Mouse (Mus musculus): Measurements from ENCODE around the gene Syt17. TPM values are rescaled to one million over a fixed set of nuclear protein-coding genes. Genes with fewer than 3 reads are reported as not detected.

Gene Syt17
- total and polyA plus RNA-seq, 3 experiments: not detected

GRCm38 (mm10) chr7:118346432-118346831 is 101.6 kb downstream of the Syt17 start (continued):
- TF ChIP-seq USF2 (conservative IDR thresholded peaks at IDR 0.05; ENCODE audit: low read depth, low read length) (no peak), TBP (conservative IDR thresholded peaks at IDR 0.05; ENCODE audit: low read depth, low read length) (no peak), CHD1 (IDR thresholded peaks at IDR 0.05; ENCODE audit: low read depth, low read length) (no peak), RAD21 (IDR thresholded peaks at IDR 0.05; ENCODE audit: low read depth, low read length) (no peak), BHLHE40 (IDR thresholded peaks at IDR 0.05; ENCODE audit: low read depth, low read length) (no peak)

GRCm38 (mm10) chr7:118345396-118345795 is 102.6 kb downstream of the Syt17 start:
- peaks cover 13% of the 10 kb centered on the region for H3K9me3 ChIP-seq (replicated peaks; ENCODE audit: low read length)
- H3K27ac ChIP-seq (ENCODE audit: insufficient read depth, low read depth): no peak overlapping the region
- H3K9ac ChIP-seq (ENCODE audit: insufficient read depth, low read depth): no peak overlapping the region
- H3K27me3 ChIP-seq (replicated peaks): no peaks in the 10 kb centered on the region
- H3K79me2 ChIP-seq (replicated peaks; ENCODE audit: control insufficient read depth, extremely low read depth, insufficient read depth, poor library complexity, severe bottlenecking): no peaks in the 10 kb centered on the region
- in situ Hi-C loops (cut with MboI; ENCODE audit: low pct_ligation_motif_present, low pct_unique_long_range_greater_than_20kb, low sequenced_read_pairs): no loop called here
- no peak overlapping the region for H3K4me3 ChIP-seq (replicated peaks in 1 of 3; ENCODE audit: low read depth in 2 of 3, low read length in 2 of 3, poor library complexity in 1 of 3)
- dilution Hi-C loops (cut with MboI; ENCODE audit: extremely low pct_ligation_motif_present, extremely low pct_unique_long_range_greater_than_20kb, low sequenced_read_pairs): no loop called here
- H3K4me2 ChIP-seq (ENCODE audit: insufficient read depth, low read depth, poor library complexity, severe bottlenecking): no peak overlapping the region
- TF ChIP-seq ZKSCAN1 (IDR thresholded peaks at IDR 0.05; ENCODE audit: borderline replicate concordance, low read depth, low read length) (no peak), MYC (IDR thresholded peaks at IDR 0.05; ENCODE audit: low read depth, low read length) (no peak), CTCF (conservative IDR thresholded peaks at IDR 0.05 in 1 of 2, IDR thresholded peaks at IDR 0.05 in 1 of 2; ENCODE audit: low read depth in 2 of 2, low read length in 2 of 2) (no peak), KAT2A (IDR thresholded peaks at IDR 0.05; ENCODE audit: insufficient replicate concordance, low read length) (no peak), MXI1 (IDR thresholded peaks at IDR 0.05; ENCODE audit: low read depth, low read length) (no peak), ETS1 (conservative IDR thresholded peaks at IDR 0.05; ENCODE audit: low read depth, low read length) (no peak), MAZ (IDR thresholded peaks at IDR 0.05; ENCODE audit: low read depth, low read length) (no peak), RAD21 (IDR thresholded peaks at IDR 0.05; ENCODE audit: low read depth, low read length) (no peak), PAX5 (IDR thresholded peaks at IDR 0.05; ENCODE audit: low read length) (no peak), NELFE (IDR thresholded peaks at IDR 0.05; ENCODE audit: low read depth, low read length) (no peak), IRF4 (IDR thresholded peaks at IDR 0.05; ENCODE audit: low read depth, low read length) (no peak), SMC3 (IDR thresholded peaks at IDR 0.05; ENCODE audit: low read depth, low read length) (no peak), POLR2AphosphoS2 (IDR thresholded peaks at IDR 0.05; ENCODE audit: low read depth, low read length) (no peak), MEF2A (IDR thresholded peaks at IDR 0.05; ENCODE audit: borderline replicate concordance, low read depth, low read length) (no peak), HCFC1 (IDR thresholded peaks at IDR 0.05; ENCODE audit: low read depth, low read length) (no peak), ZC3H11A (IDR thresholded peaks at IDR 0.05; ENCODE audit: low read depth, low read length) (no peak)
- DNase-seq (ENCODE audit: extremely low read depth): no peak
- H3K36me3 ChIP-seq (replicated peaks in 1 of 2; ENCODE audit: control insufficient read depth in 1 of 2, insufficient read depth in 1 of 2, low read length in 1 of 2): no peaks in the 10 kb centered on the region
- H3K4me1 ChIP-seq (ENCODE audit: control insufficient read depth in 1 of 2, insufficient read depth in 2 of 2): peaks cover 4 to 18% of the 10 kb centered on the region in 2 experiments; a peak in 3 of 4 replicates

- no peaks in the 10 kb centered on the region for H3K27me3 ChIP-seq (replicated peaks)
- no peak for DNase-seq (ENCODE audit: extremely low read depth)
- H3K36me3 ChIP-seq (replicated peaks in 1 of 2; ENCODE audit: control insufficient read depth in 1 of 2, insufficient read depth in 1 of 2, low read length in 1 of 2): no peaks in the 10 kb centered on the region
- H3K27ac ChIP-seq (ENCODE audit: insufficient read depth, low read depth): no peak overlapping the region
- TF ChIP-seq MYC (IDR thresholded peaks at IDR 0.05; ENCODE audit: low read depth, low read length) (no peak), SIN3A (IDR thresholded peaks at IDR 0.05; ENCODE audit: low read length) (no peak), MAX (IDR thresholded peaks at IDR 0.05; ENCODE audit: low read length) (no peak), NRF1 (IDR thresholded peaks at IDR 0.05; ENCODE audit: low read depth, low read length) (no peak), MAFK (IDR thresholded peaks at IDR 0.05; ENCODE audit: insufficient replicate concordance, low read length) (no peak), USF2 (conservative IDR thresholded peaks at IDR 0.05; ENCODE audit: low read depth, low read length) (no peak), ZC3H11A (IDR thresholded peaks at IDR 0.05; ENCODE audit: low read depth, low read length) (no peak), NELFE (IDR thresholded peaks at IDR 0.05; ENCODE audit: low read depth, low read length) (no peak), SMC3 (IDR thresholded peaks at IDR 0.05; ENCODE audit: low read depth, low read length) (no peak), UBTF (IDR thresholded peaks at IDR 0.05; ENCODE audit: low read depth, low read length) (no peak), HCFC1 (IDR thresholded peaks at IDR 0.05; ENCODE audit: low read depth, low read length) (no peak), TCF12 (IDR thresholded peaks at IDR 0.05; ENCODE audit: low read depth, low read length) (no peak), E2F4 (IDR thresholded peaks at IDR 0.05; ENCODE audit: insufficient replicate concordance, low read depth, low read length) (no peak), CTCF (conservative IDR thresholded peaks at IDR 0.05 in 1 of 2, IDR thresholded peaks at IDR 0.05 in 1 of 2; ENCODE audit: low read depth in 2 of 2, low read length in 2 of 2) (no peak)
- H3K4me3 ChIP-seq (replicated peaks in 1 of 3; ENCODE audit: low read depth in 2 of 3, low read length in 2 of 3, poor library complexity in 1 of 3): no peak overlapping the region
- peaks cover 13% of the 10 kb centered on the region for H3K9me3 ChIP-seq (replicated peaks; ENCODE audit: low read length)
- peaks cover 4 to 18% of the 10 kb centered on the region in 2 experiments; a peak in 3 of 4 replicates for H3K4me1 ChIP-seq (ENCODE audit: control insufficient read depth in 1 of 2, insufficient read depth in 2 of 2)
- in situ Hi-C loops (cut with MboI; ENCODE audit: low pct_ligation_motif_present, low pct_unique_long_range_greater_than_20kb, low sequenced_read_pairs) (no loop called here), dilution Hi-C loops (cut with MboI; ENCODE audit: extremely low pct_ligation_motif_present, extremely low pct_unique_long_range_greater_than_20kb, low sequenced_read_pairs) (no loop called here)
- H3K79me2 ChIP-seq (replicated peaks; ENCODE audit: control insufficient read depth, extremely low read depth, insufficient read depth, poor library complexity, severe bottlenecking): no peaks in the 10 kb centered on the region
- H3K9ac ChIP-seq (ENCODE audit: insufficient read depth, low read depth): no peak overlapping the region
- H3K4me2 ChIP-seq (ENCODE audit: insufficient read depth, low read depth, poor library complexity, severe bottlenecking): no peak overlapping the region
Measured at GRCm38 (mm10) chr7:118344701-118345100, 103.3 kb downstream of the Syt17 start.
